Mouse (Mus musculus): ENCODE results near the gene Egfl8. TPM values are rescaled to one million over a fixed set of nuclear protein-coding genes. Genes with fewer than 3 reads are reported as not detected.

The Egfl8 gene
- polyA plus RNA-seq (2015; fragmentation: Illumina TruSeq; extraction: RNeasy Lipid Tissue Mini Kit (QIAGEN cat#74804); ENCODE audit: insufficient read depth, low replicate concordance), result 2.1 TPM

GRCm38 (mm10) chr17:34615871-34616270, at the start of gene Egfl8:
Egfl8 (minus strand) TSS chr17:34615971.

GRCm38 (mm10) chr17:34646906-34647787, 31.4 kb upstream of the Egfl8 start, which contains the start of gene Atf6b:
Atf6b (plus strand) TSS chr17:34647146.

GRCm38 (mm10) chr17:34644608-34645007, 28.8 kb upstream of the Egfl8 start, which contains the start of gene Fkbpl:
Fkbpl (plus strand) TSS chr17:34644764.

GRCm38 (mm10) chr17:34629221-34629751, 13.5 kb upstream of the Egfl8 start, which contains the start of gene Prrt1:
Prrt1 (plus strand) TSS chr17:34629533.

GRCm38 (mm10) chr17:34627943-34628643, 12.3 kb upstream of the Egfl8 start, which contains the start of gene Ppt2:
Ppt2 (minus strand) TSS chr17:34628510.

GRCm38 (mm10) chr17:34604061-34604508, 11.7 kb downstream of the Egfl8 start, which contains the start of gene Agpat1:
Agpat1 (plus strand) TSS chr17:34604262.

GRCm38 (mm10) chr17:34603375-34604060, 12.3 kb downstream of the Egfl8 start, which contains the start of gene Rnf5:
Rnf5 (minus strand) TSS chr17:34603690.

GRCm38 (mm10) chr17:34597566-34598095, 18.1 kb downstream of the Egfl8 start, which contains the start of gene Ager:
Ager (plus strand) TSS chr17:34597862.

GRCm38 (mm10) chr17:34591029-34591993, 24.5 kb downstream of the Egfl8 start, which contains the start of gene Pbx2:
Pbx2 (plus strand) TSS chr17:34591266.

GRCm38 (mm10) chr17:34589681-34590101, 26.1 kb downstream of the Egfl8 start, which contains the start of gene Gpsm3:
Gpsm3 (plus strand) TSS chr17:34589806.

GRCm38 (mm10) chr17:34564003-34564421, 51.8 kb downstream of the Egfl8 start, which contains the start of gene Notch4:
Notch4 (plus strand) TSS chr17:34564268.

Other genes starting within 250 kb of the Egfl8 start
- 0.68 TPM for gene Btnl1, start 238.8 kb downstream of the Egfl8 start, polyA plus RNA-seq (2015; fragmentation: Illumina TruSeq; extraction: RNeasy Lipid Tissue Mini Kit (QIAGEN cat#74804); ENCODE audit: insufficient read depth, low replicate concordance)
- gene BC051142, start 217.2 kb downstream of the Egfl8 start, polyA plus RNA-seq (2015; fragmentation: Illumina TruSeq; extraction: RNeasy Lipid Tissue Mini Kit (QIAGEN cat#74804); ENCODE audit: insufficient read depth, low replicate concordance), result 14.9 TPM
- 1.8 TPM for gene Btnl4, start 138.7 kb downstream of the Egfl8 start, polyA plus RNA-seq (2015; fragmentation: Illumina TruSeq; extraction: RNeasy Lipid Tissue Mini Kit (QIAGEN cat#74804); ENCODE audit: insufficient read depth, low replicate concordance)
- gene Btnl6, start 98.6 kb downstream of the Egfl8 start, polyA plus RNA-seq (2015; fragmentation: Illumina TruSeq; extraction: RNeasy Lipid Tissue Mini Kit (QIAGEN cat#74804); ENCODE audit: insufficient read depth, low replicate concordance), result 3.5 TPM
- 2.9 TPM for gene Notch4, start 51.7 kb downstream of the Egfl8 start, polyA plus RNA-seq (2015; fragmentation: Illumina TruSeq; extraction: RNeasy Lipid Tissue Mini Kit (QIAGEN cat#74804); ENCODE audit: insufficient read depth, low replicate concordance)
- 186 TPM for gene Gpsm3, start 26.2 kb downstream of the Egfl8 start, polyA plus RNA-seq (2015; fragmentation: Illumina TruSeq; extraction: RNeasy Lipid Tissue Mini Kit (QIAGEN cat#74804); ENCODE audit: insufficient read depth, low replicate concordance)
- gene Pbx2, start 24.7 kb downstream of the Egfl8 start, polyA plus RNA-seq (2015; fragmentation: Illumina TruSeq; extraction: RNeasy Lipid Tissue Mini Kit (QIAGEN cat#74804); ENCODE audit: insufficient read depth, low replicate concordance), result 42.5 TPM
- gene Ager, start 18.1 kb downstream of the Egfl8 start, polyA plus RNA-seq (2015; fragmentation: Illumina TruSeq; extraction: RNeasy Lipid Tissue Mini Kit (QIAGEN cat#74804); ENCODE audit: insufficient read depth, low replicate concordance), result 4.0 TPM
- gene Rnf5, start 12.3 kb downstream of the Egfl8 start, polyA plus RNA-seq (2015; fragmentation: Illumina TruSeq; extraction: RNeasy Lipid Tissue Mini Kit (QIAGEN cat#74804); ENCODE audit: insufficient read depth, low replicate concordance), result 37.5 TPM
- gene Agpat1, start 11.7 kb downstream of the Egfl8 start, polyA plus RNA-seq (2015; fragmentation: Illumina TruSeq; extraction: RNeasy Lipid Tissue Mini Kit (QIAGEN cat#74804); ENCODE audit: insufficient read depth, low replicate concordance), result 22.9 TPM
- 30.0 TPM for gene Ppt2, start 12.5 kb upstream of the Egfl8 start, polyA plus RNA-seq (2015; fragmentation: Illumina TruSeq; extraction: RNeasy Lipid Tissue Mini Kit (QIAGEN cat#74804); ENCODE audit: insufficient read depth, low replicate concordance)
- 4.6 TPM for gene Prrt1, start 13.6 kb upstream of the Egfl8 start, polyA plus RNA-seq (2015; fragmentation: Illumina TruSeq; extraction: RNeasy Lipid Tissue Mini Kit (QIAGEN cat#74804); ENCODE audit: insufficient read depth, low replicate concordance)
- 9.4 TPM for gene Fkbpl, start 28.8 kb upstream of the Egfl8 start, polyA plus RNA-seq (2015; fragmentation: Illumina TruSeq; extraction: RNeasy Lipid Tissue Mini Kit (QIAGEN cat#74804); ENCODE audit: insufficient read depth, low replicate concordance)
- gene Atf6b, start 31.2 kb upstream of the Egfl8 start, polyA plus RNA-seq (2015; fragmentation: Illumina TruSeq; extraction: RNeasy Lipid Tissue Mini Kit (QIAGEN cat#74804); ENCODE audit: insufficient read depth, low replicate concordance), result 16.5 TPM
- 5.1 TPM for gene Tnxb, start 54.6 kb upstream of the Egfl8 start, polyA plus RNA-seq (2015; fragmentation: Illumina TruSeq; extraction: RNeasy Lipid Tissue Mini Kit (QIAGEN cat#74804); ENCODE audit: insufficient read depth, low replicate concordance)
- gene C4b, start 127.9 kb upstream of the Egfl8 start, polyA plus RNA-seq (2015; fragmentation: Illumina TruSeq; extraction: RNeasy Lipid Tissue Mini Kit (QIAGEN cat#74804); ENCODE audit: insufficient read depth, low replicate concordance), result 87.9 TPM
- 1.4 TPM for gene Cyp21a1, start 188.6 kb upstream of the Egfl8 start, polyA plus RNA-seq (2015; fragmentation: Illumina TruSeq; extraction: RNeasy Lipid Tissue Mini Kit (QIAGEN cat#74804); ENCODE audit: insufficient read depth, low replicate concordance)
- 32.1 TPM for gene Stk19, start 221.0 kb upstream of the Egfl8 start, polyA plus RNA-seq (2015; fragmentation: Illumina TruSeq; extraction: RNeasy Lipid Tissue Mini Kit (QIAGEN cat#74804); ENCODE audit: insufficient read depth, low replicate concordance)
- 22.4 TPM for gene Dxo, start 221.0 kb upstream of the Egfl8 start, polyA plus RNA-seq (2015; fragmentation: Illumina TruSeq; extraction: RNeasy Lipid Tissue Mini Kit (QIAGEN cat#74804); ENCODE audit: insufficient read depth, low replicate concordance)
- 31.3 TPM for gene Skiv2l, start 234.2 kb upstream of the Egfl8 start, polyA plus RNA-seq (2015; fragmentation: Illumina TruSeq; extraction: RNeasy Lipid Tissue Mini Kit (QIAGEN cat#74804); ENCODE audit: insufficient read depth, low replicate concordance)
- 16.3 TPM for gene Nelfe, start 234.4 kb upstream of the Egfl8 start, polyA plus RNA-seq (2015; fragmentation: Illumina TruSeq; extraction: RNeasy Lipid Tissue Mini Kit (QIAGEN cat#74804); ENCODE audit: insufficient read depth, low replicate concordance)
- 101 TPM for gene Cfb, start 246.5 kb upstream of the Egfl8 start, polyA plus RNA-seq (2015; fragmentation: Illumina TruSeq; extraction: RNeasy Lipid Tissue Mini Kit (QIAGEN cat#74804); ENCODE audit: insufficient read depth, low replicate concordance)